Mouse (Mus musculus) forebrain, postnatal 0 days (tissue): Measurements from ENCODE around the gene Sgpp2. TPM values are rescaled to one million over a fixed set of nuclear protein-coding genes. Genes with fewer than 3 reads are reported as not detected.
A peak's percentile ranks its signal among the peaks of the same experiment; 100 is the strongest.

Source experiments
- ATAC-seq: fragments of 200-750 bp; cut with Nextera tagmentation; 2 replicates; pipeline ENCODE4 v1.8.0; 2017; ENCODE audit warnings: mild to moderate bottlenecking, moderate library complexity
- DNase-seq: peaks from one replicate; pipeline ENCODE4 v3.0.0-alpha.2; 2015
- H3K27ac ChIP-seq: fragments of 300-500 bp; sonication (generic); 2 replicates; pipeline ENCODE4 v1.5.1; 2014; ENCODE audit warnings: low read depth, mild to moderate bottlenecking, antibody characterized with exemption, low read length, moderate library complexity, mixed read lengths
- H3K27me3 ChIP-seq: fragments of 300-500 bp; sonication (generic); 2 replicates; pipeline ENCODE4 v1.6.1; 2014; ENCODE audit warnings: mild to moderate bottlenecking, low read length, mixed read lengths; ENCODE audit not compliant: insufficient read depth
- H3K36me3 ChIP-seq: fragments of 300-500 bp; sonication (generic); 2 replicates; pipeline ENCODE4 v1.6.1; 2014; ENCODE audit warnings: mild to moderate bottlenecking, moderate library complexity; ENCODE audit not compliant: insufficient read depth
- H3K4me1 ChIP-seq: fragments of 300-500 bp; sonication (generic); 2 replicates; pipeline ENCODE4 v1.6.1; 2014; ENCODE audit warnings: antibody characterized with exemption; ENCODE audit not compliant: insufficient read depth
- H3K4me2 ChIP-seq: fragments of 300-500 bp; sonication (generic); 2 replicates; pipeline ENCODE4 v1.6.1; 2014; ENCODE audit warnings: low read depth, mild to moderate bottlenecking, moderate library complexity
- H3K4me3 ChIP-seq: fragments of 300-500 bp; sonication (generic); 2 replicates; pipeline ENCODE4 v1.5.1; 2014; ENCODE audit warnings: low read depth, low read length, mixed read lengths
- H3K9ac ChIP-seq: fragments of 300-500 bp; sonication (generic); 2 replicates; pipeline ENCODE4 v1.6.1; 2014; ENCODE audit warnings: mild to moderate bottlenecking
- H3K9me3 ChIP-seq: fragments of 300-500 bp; sonication (generic); 2 replicates; pipeline ENCODE4 v1.6.1; 2016; ENCODE audit warnings: low read length
- CTCF ChIP-seq: sonication (generic); IDR thresholded peaks from 2 replicates; pipeline ENCODE4 v1.5.1; 2016; ENCODE audit warnings: antibody characterized with exemption, control low read depth, low read depth
- WGBS: fragments of 180-500 bp; shearing (Covaris S2); extraction: QIAGEN DNeasy Blood & Tissue Kit; methylation state at CpG from one replicate; pipeline ENCODE4 v1.1.7; 2014; 5-methylcytosine and 5-hydroxymethylcytosine counted together
- polyA plus RNA-seq: library from polyadenylated mRNA; unstranded; fragments of >200 nt; fragmentation: Nextera tagmentation; extraction: Ambion mirVana; gene quantifications from 2 replicates; pipeline ENCODE4 v1.2.1, GENCODE M21; 2015
- total RNA-seq: library from RNA; depleted of rRNA; stranded (reverse); fragments of >200 nt; gene quantifications from 2 replicates; pipeline ENCODE4 v1.2.3, GENCODE M21; 2014

Gene Sgpp2
- total and polyA plus RNA-seq, 2 experiments from 2014 or later, result 0.67 to 0.84 TPM

- no peak overlapping the region for H3K9ac ChIP-seq
- DNase-seq (no peak), ATAC-seq (no peak)
- no peak overlapping the region for H3K27ac ChIP-seq
- H3K9me3 ChIP-seq, result no peaks in the 10 kb centered on the region
- WGBS, result 8% methylated on average over 9 of the region's 9 CpGs
- no peak overlapping the region for H3K4me3 ChIP-seq
- no peak overlapping the region for H3K4me2 ChIP-seq
- H3K4me1 ChIP-seq, result peaks cover 10% of the 10 kb centered on the region
- peaks cover 43% of the 10 kb centered on the region for H3K27me3 ChIP-seq
- no peak for TF ChIP-seq CTCF
- no peaks in the 10 kb centered on the region for H3K36me3 ChIP-seq
These were observed 865 bp upstream of the Sgpp2 start for GRCm38 (mm10) chr1:78309280-78309679.

- ATAC-seq (peak; percentile 20; the same call in 1 of the 2 replicates), DNase-seq (peak; percentile 19)
- Histone ChIP-seq H3K4me2 (peak overlapping the region; percentile 99), H3K36me3 (no peaks in the 10 kb centered on the region), H3K4me3 (peak overlapping the region; percentile 51), H3K9me3 (no peaks in the 10 kb centered on the region), H3K27me3 (peaks cover 43% of the 10 kb centered on the region), H3K4me1 (peaks cover 10% of the 10 kb centered on the region), H3K9ac (no peak overlapping the region), H3K27ac (no peak overlapping the region)
- no peak for TF ChIP-seq CTCF
- WGBS, result under 1% methylated on average over 17 of the region's 17 CpGs
These were observed 756 bp downstream of the Sgpp2 start for GRCm38 (mm10) chr1:78310861-78311341.

- Histone ChIP-seq H3K27me3 (peaks cover 43% of the 10 kb centered on the region), H3K27ac (no peak overlapping the region), H3K4me2 (peak overlapping the region; percentile 99; the same call in 1 of the 2 replicates), H3K9ac (no peak overlapping the region), H3K36me3 (no peaks in the 10 kb centered on the region), H3K9me3 (no peaks in the 10 kb centered on the region), H3K4me1 (peaks cover 10% of the 10 kb centered on the region), H3K4me3 (no peak overlapping the region; the same call in 1 of the 2 replicates)
- ATAC-seq (no peak), DNase-seq (no peak)
- 1% methylated on average over 7 of the region's 7 CpGs for WGBS
- TF ChIP-seq CTCF, result no peak
These were observed 1.3 kb downstream of the Sgpp2 start for GRCm38 (mm10) chr1:78311482-78311881.

- H3K27ac ChIP-seq, result no peak overlapping the region
- no peak overlapping the region for H3K9ac ChIP-seq
- H3K36me3 ChIP-seq, result no peaks in the 10 kb centered on the region
- peaks cover 10% of the 10 kb centered on the region for H3K4me1 ChIP-seq
- no peak for TF ChIP-seq CTCF
- DNase-seq (no peak), ATAC-seq (no peak)
- H3K4me2 ChIP-seq, result no peak overlapping the region
- WGBS, result 81% methylated on average over 4 of the region's 4 CpGs
- peaks cover 40% of the 10 kb centered on the region for H3K27me3 ChIP-seq
- H3K9me3 ChIP-seq, result no peaks in the 10 kb centered on the region
- H3K4me3 ChIP-seq, result no peak overlapping the region
These were observed 2.8 kb downstream of the Sgpp2 start for GRCm38 (mm10) chr1:78312917-78313316.

- no peak overlapping the region for H3K9ac ChIP-seq
- WGBS, result 96% methylated on average over 4 of the region's 4 CpGs
- TF ChIP-seq CTCF, result no peak
- H3K36me3 ChIP-seq, result no peaks in the 10 kb centered on the region
- ATAC-seq, result no peak
- H3K27ac ChIP-seq, result no peak overlapping the region
- H3K4me2 ChIP-seq, result no peak overlapping the region
- no peak for DNase-seq
- H3K9me3 ChIP-seq, result no peaks in the 10 kb centered on the region
- H3K4me3 ChIP-seq, result no peak overlapping the region
- H3K4me1 ChIP-seq, result peaks cover 10% of the 10 kb centered on the region
- peaks cover 33% of the 10 kb centered on the region for H3K27me3 ChIP-seq
These were observed 3.8 kb downstream of the Sgpp2 start for GRCm38 (mm10) chr1:78313961-78314360.

- no peaks in the 10 kb centered on the region for H3K9me3 ChIP-seq
- no peak overlapping the region for H3K4me2 ChIP-seq
- H3K36me3 ChIP-seq, result no peaks in the 10 kb centered on the region
- ATAC-seq (no peak), DNase-seq (no peak)
- no peak overlapping the region for H3K4me3 ChIP-seq
- 78% methylated on average over 13 of the region's 13 CpGs for WGBS
- no peak overlapping the region for H3K27ac ChIP-seq
- no peak overlapping the region for H3K9ac ChIP-seq
- TF ChIP-seq CTCF, result no peak
- H3K4me1 ChIP-seq, result no peaks in the 10 kb centered on the region
- H3K27me3 ChIP-seq, result no peaks in the 10 kb centered on the region; the same call in 1 of the 2 replicates
These were observed 8.1 kb downstream of the Sgpp2 start for GRCm38 (mm10) chr1:78318089-78318760.

GRCm38 (mm10) chr1:78320291-78320690 lies 10.1 kb downstream of the Sgpp2 start:
- DNase-seq, result no peak
- no peak for ATAC-seq
- no peak overlapping the region for H3K27ac ChIP-seq
- no peaks in the 10 kb centered on the region for H3K36me3 ChIP-seq
- H3K4me3 ChIP-seq, result no peak overlapping the region
- TF ChIP-seq CTCF, result no peak
- H3K9me3 ChIP-seq, result no peaks in the 10 kb centered on the region
- 78% methylated on average over 3 of the region's 3 CpGs for WGBS
- H3K4me1 ChIP-seq, result no peaks in the 10 kb centered on the region
- H3K4me2 ChIP-seq, result no peak overlapping the region
- H3K9ac ChIP-seq, result no peak overlapping the region
- H3K27me3 ChIP-seq, result no peaks in the 10 kb centered on the region
